Mouse (Mus musculus): ENCODE measurements around the gene Asprv1.

- TF ChIP-seq CTCF (IDR thresholded peaks at IDR 0.05; ENCODE audit: borderline replicate concordance, control insufficient read depth, extremely low read depth, insufficient read depth, low read length, poor library complexity) (no peak), POLR2A (IDR thresholded peaks at IDR 0.05; ENCODE audit: control insufficient read depth, extremely low read depth, insufficient read depth, low read length, poor library complexity) (no peak)
Observed at GRCm38 (mm10) chr6:86583601-86584215, 44.3 kb upstream of the Asprv1 start.
